Mouse (Mus musculus): ENCODE measurements around the gene Snx4. TPM values are rescaled to one million over a fixed set of nuclear protein-coding genes. Genes with fewer than 3 reads are reported as not detected.

Gene Snx4
- polyA plus RNA-seq, 1 experiment from 2014 or later, result 83.0 TPM

Other genes with a start within 250 kb of the Snx4 start
- 6.5 and 6.9 TPM in 2 replicates for gene Iqcg, start 195.2 kb upstream of the Snx4 start, polyA plus RNA-seq (2016; fragmentation: Nextera tagmentation; extraction: Ambion mirVana)
- gene Rpl35a, start 195.0 kb upstream of the Snx4 start, polyA plus RNA-seq (2016; fragmentation: Nextera tagmentation; extraction: Ambion mirVana), result 568 and 650 TPM in 2 replicates
- 3.0 and 3.4 TPM in 2 replicates for gene Lmln, start 188.9 kb upstream of the Snx4 start, polyA plus RNA-seq (2016; fragmentation: Nextera tagmentation; extraction: Ambion mirVana)
- 29.2 and 29.8 TPM in 2 replicates for gene Osbpl11, start 66.4 kb upstream of the Snx4 start, polyA plus RNA-seq (2016; fragmentation: Nextera tagmentation; extraction: Ambion mirVana)
- 59.0 and 62.5 TPM in 2 replicates for gene Zfp148, start 129.4 kb downstream of the Snx4 start, polyA plus RNA-seq (2016; fragmentation: Nextera tagmentation; extraction: Ambion mirVana)